Mouse (Mus musculus) ES-E14 (cell line): ENCODE results near the gene Nav1.

Source experiments
- CHD2 ChIP-seq: IDR thresholded peaks from 2 replicates; pipeline ENCODE4 v1.6.1; 2014; ENCODE audit warnings: mild to moderate bottlenecking, low read depth, low read length, inconsistent platforms
- MAFK ChIP-seq: IDR thresholded peaks from 2 replicates; pipeline ENCODE4 v1.6.1; 2014; ENCODE audit warnings: mild to moderate bottlenecking, low read depth, low read length, inconsistent platforms; ENCODE audit not compliant: insufficient read depth
- ZC3H11A ChIP-seq: IDR thresholded peaks from 2 replicates; pipeline ENCODE4 v1.6.1; 2012; ENCODE audit warnings: low read depth, mild to moderate bottlenecking, inconsistent platforms, low read length, borderline replicate concordance

DNA sequence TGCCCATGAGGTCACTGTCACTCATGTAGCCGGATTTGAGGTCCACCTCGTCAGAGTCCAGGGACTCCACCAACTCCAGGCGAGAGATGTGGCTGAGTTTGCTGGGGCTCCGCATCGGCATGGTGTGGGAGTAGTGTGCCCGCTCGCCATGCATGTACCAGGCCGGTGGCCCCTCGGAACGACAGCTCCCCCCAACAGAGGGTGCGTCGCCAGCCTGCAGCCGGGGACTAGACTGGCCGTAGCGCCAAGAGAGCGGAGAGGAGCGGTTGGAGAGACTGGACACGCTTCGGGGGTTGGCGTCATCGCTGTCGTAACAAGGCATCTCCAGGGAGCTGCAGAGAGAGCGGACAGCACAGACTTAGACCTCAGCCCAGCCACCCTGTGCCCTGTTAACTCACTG, 74.7 kb downstream of the Nav1 start:
- TF ChIP-seq MAFK (no peak), CHD2 (no peak), ZC3H11A (no peak)
